Mouse (Mus musculus): Measurements from ENCODE around the gene Ccdc92b.
"Not testable (repeated sequence)": the region's sequence is repeated elsewhere in the genome, so short reads cannot be mapped to it uniquely, and the experiment has no call there.

The Ccdc92b gene

DNA sequence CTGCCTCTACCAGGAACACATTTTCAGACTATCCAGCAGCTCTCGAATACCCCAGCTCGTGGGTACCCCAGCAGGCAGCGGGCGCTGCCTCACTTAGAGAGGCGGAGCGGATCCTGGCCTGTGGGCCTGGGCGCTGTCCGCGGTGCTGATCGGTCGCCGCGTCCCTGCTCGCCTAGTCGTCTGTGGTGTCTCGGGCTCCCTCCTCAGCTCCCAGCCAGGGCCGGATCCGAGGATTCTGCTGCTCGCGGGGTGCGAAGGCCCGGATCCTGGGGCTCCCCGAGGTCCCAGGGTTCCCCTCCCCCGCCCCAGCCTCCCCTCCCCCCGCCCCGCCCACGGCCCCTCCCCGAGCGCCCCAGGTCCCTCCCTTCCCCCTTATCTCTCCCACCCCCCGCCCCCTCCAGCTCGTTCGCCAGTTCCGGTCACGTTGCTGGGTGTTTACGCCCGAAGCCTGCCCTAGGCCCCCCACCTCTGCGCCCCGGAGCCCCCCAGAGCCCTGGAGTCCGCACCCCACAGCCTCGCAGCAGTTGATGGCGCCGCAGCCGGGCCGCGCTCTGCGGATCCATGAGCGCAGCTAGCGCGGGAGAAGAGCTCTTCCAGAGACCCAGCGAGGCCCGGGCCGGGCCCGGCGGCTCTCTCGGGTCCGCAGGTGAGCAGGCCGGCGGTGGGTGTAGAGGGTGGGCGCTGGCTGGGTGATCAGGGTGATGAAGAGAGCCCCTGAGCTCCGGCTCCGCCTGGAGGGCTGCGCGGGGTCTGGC lies at the start of gene Ccdc92b:
Gene Ccdc92b (plus strand): TSS at position 405 of the 755 bp plus-strand sequence.
- peak; percentile 82 for DNase-seq (ENCODE audit: inconsistent ontology term)

DNA sequence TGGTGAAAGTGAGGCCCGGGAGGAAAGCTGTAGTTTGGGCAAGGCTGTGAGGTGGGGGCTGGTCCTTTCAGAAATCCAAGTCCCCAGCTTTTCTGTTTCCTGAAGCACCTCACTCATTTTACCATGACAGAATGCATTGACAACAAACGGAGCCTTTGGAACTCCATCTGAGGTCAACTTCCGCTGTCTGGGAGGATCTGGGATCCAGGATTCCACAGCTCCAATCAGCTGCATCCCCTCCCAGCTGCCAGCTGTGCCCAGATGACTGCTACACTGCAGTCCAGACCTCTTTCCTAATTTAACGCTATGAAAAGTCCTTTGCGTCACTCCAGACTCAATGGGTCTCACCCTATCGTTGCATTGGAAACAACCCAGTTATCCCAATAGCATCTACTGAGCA lies 49.7 kb upstream of the Ccdc92b start:
- DNase-seq (ENCODE audit: inconsistent ontology term), result no peak

DNA sequence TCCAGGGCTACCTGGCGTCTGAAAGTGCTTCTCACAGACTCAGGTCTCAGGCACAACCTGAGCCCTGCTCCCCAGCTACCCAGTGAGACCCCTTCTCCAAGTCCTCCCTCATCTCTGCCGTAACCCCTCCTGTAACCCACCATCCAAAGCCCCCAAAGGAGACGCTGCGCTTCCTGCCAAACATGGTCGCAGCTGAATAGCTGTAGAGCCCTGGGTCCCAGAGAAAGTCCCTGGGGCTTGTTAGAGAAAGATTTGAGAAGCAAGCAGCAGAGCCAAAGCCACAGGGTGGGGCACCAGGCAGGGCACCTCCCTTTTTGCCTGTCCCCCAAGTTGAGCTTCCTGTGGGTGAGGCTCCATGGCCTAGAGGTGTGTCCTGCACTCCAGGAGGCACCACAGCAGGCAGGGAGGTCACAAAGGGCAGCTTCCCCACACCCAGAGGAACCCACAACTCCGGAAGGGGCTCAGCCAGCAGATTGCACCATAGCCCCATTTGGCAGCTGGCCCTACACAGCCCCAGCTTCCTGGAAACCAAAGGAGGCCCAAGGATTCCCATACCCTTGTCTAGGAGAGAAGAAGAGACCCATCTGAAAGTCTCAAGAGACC lies 46.8 kb upstream of the Ccdc92b start:
- DNase-seq (ENCODE audit: inconsistent ontology term), result no peak

DNA sequence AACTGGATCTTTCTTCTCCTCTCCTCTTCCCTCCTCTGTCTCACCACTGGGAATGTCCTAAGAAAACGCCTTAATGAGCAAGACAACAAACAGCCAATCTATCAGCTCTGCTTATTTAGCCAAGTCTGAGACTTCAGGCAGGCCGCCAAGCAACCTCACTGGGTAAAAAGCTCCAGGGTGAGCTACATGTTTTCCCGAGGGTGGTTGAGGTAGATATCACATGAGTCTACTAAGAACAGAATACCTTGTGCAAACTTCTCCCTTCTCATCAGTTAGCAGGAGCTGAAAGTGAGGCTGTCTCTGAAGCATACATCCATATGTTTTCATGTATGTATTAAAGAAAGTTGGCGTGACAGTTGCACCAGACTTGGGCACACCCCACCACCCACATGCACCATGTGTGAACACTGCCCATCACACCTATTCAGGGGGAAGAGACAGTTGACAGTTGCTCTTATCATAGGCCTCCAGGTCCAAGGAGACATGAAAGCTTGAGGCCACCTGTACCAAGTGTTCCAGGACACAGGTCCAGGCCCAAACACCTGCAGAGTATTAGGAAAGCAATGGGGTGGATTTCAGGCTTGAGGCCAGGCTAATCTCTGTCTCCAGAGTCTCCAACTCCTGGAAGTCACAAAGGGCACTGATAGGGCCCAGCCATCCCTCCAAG lies 44.5 kb upstream of the Ccdc92b start:
- peak; percentile 33 for DNase-seq (ENCODE audit: inconsistent ontology term)

DNA sequence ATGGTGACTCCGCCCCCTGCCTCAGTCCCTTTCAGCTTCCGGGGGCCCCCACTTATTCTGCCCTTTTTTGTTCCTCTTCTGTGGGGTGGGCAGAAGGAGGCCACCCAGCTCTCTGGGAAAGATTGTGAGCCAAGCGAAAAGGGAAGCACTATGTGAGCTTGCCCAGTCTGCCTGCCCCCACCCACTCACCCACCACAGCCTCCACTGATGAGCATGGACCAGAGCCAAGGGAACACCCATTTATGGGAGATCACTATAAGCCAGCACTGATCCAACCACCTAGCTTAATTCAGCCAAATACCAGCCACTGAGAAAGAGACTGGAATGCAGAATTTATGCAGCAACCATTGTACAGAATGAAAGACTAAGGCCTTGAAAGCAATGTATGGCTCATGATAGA lies 43.5 kb upstream of the Ccdc92b start:
- DNase-seq (ENCODE audit: inconsistent ontology term), result peak; percentile 47

DNA sequence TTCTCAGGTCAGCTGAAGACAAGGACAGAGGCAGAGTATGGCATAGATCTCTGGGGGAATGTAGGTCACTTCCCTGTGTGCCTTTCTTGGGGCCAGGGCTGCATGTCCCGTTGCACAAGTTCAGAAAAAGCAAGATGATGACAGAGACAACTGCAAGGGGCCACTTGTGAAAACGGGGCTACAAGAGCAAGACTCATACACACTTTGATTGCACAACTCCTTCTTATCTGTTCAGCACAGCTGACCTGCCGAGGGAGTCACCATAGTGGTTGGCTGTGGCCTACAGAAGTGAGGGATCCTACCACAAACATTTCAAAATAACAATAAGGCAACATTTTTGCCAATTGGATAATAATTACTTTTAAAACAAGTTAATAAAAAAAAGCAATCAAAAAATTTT lies 42.3 kb upstream of the Ccdc92b start:
- DNase-seq (ENCODE audit: inconsistent ontology term), result no peak

DNA sequence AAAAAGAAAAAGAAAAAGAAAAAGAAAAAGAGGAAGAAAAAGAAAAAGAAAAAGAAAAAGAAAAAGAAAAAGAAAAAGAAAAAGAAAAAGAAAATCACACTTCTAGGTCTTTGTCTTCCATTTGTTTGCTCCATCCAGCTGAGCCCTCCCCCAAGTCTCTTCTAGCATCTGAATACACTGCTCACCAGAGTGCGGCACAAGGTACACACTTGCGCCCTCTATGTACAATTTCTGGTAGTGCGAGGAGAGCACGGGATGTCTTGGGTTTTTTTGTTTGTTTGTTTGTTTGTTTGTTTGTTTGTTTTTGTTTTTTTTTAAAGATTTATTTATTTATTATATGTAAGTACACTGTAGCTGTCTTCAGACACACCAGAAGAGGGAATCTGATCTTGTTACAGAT lies 38.1 kb upstream of the Ccdc92b start:
- DNase-seq (ENCODE audit: inconsistent ontology term), result not testable (repeated sequence)

DNA sequence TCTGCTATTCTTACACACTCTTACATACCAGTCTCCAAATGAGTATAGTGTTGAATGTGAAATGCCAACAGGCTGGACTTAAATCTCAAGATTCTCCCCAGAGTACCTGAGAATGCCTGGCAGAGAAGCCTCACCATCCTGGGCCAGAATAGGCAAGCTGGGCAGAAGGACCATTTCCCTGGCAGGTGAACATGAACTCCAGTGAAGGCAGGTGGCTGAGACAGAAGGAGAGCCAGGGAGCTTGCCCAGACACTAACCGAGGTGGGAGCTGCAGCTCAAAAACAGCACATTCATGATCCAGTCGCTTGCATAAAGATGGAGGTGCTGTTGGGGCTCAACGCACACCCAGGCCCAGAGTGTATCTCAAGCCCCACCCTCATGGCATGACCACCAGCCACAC lies 36.9 kb upstream of the Ccdc92b start:
- DNase-seq (ENCODE audit: inconsistent ontology term), result no peak

DNA sequence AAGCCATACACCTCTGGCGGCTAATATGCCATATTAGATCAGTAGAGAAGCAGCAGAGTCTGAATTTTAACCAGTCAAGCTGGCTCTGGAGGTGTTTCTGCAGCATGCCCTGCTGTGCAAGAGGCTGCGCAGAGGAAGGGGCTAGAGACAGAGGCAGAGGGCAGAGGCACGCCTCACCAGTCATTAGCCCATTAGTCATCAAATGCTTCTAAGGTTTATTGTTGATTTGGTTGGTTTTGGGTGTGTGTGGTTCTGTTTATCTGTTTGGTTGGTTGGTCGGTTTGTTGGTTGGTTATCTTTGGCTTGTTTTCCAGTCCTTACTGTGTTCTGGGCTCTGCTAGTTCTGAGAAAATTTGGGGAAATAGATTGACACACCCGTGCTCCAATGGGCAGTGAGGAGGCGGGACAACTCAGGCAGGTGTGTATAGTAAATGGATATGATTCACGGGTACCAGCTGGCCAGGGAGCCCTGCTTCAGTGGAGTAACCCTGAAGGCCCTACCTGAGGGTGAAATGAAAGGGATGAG lies 35.5 kb upstream of the Ccdc92b start:
- DNase-seq (ENCODE audit: inconsistent ontology term), result no peak

DNA sequence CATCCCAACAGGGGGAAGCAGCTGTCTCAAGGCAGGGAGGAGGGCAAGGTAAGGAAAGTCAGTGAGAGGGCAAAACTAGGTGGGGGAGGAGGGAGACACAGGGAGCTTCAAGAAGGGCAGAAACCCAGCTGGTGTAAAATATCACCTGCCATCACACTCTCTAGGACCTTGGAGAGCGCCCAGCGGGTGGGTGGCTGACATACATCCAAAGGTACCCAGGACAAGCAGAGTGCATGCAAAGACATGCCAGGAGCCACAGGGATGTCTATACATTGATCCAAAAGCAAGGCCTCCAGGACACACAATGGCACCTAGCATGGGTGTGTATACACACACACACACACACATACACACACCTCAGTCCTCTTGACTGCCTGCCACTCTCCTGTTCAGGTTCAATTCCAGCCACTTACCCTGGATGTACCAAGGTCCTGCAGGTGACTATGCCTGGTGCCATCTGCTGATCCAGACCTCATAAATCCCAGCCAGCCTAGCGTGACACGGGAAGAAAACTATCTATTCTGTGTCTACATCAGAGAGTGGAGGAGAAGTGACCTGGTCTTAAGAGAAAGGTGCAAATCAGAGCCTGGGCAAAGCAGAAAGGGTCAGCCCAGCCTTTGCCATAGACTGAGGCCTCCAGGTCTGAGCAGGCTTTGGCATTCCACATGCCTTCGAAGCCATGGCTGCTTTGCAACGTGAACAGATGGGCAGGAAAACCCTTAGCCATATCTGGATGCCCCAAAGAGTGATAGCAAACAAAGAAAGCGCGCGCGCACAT lies 34.3 kb upstream of the Ccdc92b start:
- DNase-seq (ENCODE audit: inconsistent ontology term), result peak; percentile 41

DNA sequence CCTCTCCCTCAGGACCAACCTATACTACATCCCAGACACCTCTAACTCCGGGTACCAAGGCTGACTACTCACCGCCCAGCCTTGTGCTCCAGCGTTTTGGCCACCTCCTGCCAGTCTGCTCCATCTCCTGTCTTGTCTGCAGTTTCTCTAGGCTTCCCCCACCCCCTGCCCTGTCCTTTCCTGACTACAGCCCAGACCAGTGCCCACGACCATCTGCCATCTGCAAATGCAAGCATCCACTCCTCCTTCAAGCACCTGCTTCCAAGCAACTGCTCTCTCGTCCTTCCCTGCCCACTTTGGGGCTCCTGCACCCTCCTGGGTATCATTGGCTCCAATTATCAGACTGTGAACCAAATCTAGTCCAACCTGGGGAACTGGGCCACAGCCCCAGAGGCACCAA lies 33.0 kb upstream of the Ccdc92b start:
- DNase-seq (ENCODE audit: inconsistent ontology term), result no peak

DNA sequence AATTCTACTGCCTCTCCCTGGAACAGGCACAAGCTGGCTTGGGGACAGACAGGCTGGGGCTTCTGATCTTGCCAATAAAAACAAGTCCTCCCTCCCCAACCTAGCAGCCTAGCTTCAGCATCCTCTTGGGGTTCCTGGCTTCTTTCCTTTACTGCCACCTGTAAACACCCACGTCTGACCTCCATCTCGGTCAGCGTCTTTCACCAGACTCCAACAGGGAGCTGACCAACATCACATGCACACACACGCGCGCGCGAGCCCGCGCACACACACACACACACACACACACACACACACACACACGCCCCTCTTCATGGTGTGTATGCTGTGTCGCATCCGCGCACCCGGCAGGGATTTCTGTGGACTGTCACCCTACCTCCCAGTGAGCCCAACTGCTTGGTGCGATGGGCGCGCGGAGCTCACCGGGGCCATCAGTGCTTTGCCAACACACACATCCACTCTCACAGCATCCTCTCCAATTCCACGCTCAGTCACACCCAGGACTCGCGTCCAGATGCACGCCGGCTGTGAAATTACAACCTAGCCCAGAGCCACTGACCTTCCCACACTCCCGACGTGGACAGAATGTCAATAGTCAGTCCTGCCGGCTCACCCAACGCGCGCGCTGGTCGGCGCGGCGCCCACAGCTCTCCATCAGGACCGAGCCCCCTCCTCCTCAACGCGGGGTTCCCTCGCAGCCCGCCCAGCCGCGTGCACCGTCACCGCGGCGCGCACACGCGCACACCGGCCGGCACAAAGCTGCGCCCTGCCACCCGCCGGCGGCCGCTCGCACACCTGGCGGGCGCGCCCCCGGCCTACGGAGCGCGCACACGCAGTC lies 29.8 kb upstream of the Ccdc92b start:
- no peak for DNase-seq (ENCODE audit: inconsistent ontology term)

DNA sequence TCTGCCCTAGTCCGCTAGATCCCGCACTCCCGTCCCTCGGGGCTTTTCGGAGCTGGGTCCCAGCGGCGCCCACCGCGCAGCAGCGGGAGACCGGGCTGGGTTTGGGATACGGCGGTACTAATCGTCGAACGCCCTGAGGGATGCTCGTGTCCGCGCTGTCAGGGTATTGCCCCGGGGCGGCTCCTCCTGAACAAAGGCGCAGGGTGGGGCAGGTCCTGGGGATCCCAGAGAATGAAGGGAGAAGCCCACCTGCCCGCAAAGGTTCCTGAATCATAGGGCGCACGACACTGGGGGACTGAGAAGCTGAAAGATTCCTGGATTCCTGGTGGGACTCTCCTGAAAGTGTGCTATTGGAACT lies 29.2 kb upstream of the Ccdc92b start:
- DNase-seq (ENCODE audit: inconsistent ontology term), result no peak

DNA sequence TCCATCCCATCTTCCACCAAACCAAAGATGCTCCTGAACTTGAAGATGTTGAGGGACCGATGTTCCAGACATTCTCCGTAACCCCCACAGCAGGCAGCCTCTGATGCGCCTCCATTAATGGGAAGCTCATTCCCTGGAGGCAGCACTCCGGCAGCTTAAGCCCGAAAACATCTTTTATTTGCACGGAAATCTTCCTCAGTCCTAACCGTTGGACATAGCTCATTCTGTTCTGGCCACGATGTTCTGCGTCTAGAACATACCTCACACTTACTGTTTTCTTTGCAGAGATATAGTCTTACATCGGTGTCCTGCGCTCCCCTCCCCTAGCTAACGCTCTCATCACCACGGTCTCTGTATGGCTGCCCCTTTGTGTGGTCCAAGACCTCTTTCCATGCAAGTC lies 28.7 kb upstream of the Ccdc92b start:
- no peak for DNase-seq (ENCODE audit: inconsistent ontology term)

DNA sequence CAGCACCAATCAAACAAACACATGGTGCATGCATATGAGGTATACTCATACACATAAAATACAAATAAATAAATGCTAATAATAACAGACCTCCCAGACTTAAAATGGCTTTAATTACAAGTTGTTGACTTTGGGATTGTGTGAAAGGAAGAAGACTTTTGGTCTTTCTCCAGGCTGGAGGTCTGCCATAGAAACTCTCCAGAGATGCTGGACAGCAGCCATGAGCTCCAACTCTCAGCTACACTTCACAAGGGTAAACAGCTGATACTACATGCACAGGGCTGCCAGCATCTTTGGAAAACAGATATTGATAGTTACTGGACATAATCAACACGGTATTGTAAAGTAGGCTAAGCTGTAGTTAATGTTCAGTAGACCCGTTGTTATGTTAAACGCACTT lies 27.2 kb upstream of the Ccdc92b start:
- DNase-seq (ENCODE audit: inconsistent ontology term), result no peak

DNA sequence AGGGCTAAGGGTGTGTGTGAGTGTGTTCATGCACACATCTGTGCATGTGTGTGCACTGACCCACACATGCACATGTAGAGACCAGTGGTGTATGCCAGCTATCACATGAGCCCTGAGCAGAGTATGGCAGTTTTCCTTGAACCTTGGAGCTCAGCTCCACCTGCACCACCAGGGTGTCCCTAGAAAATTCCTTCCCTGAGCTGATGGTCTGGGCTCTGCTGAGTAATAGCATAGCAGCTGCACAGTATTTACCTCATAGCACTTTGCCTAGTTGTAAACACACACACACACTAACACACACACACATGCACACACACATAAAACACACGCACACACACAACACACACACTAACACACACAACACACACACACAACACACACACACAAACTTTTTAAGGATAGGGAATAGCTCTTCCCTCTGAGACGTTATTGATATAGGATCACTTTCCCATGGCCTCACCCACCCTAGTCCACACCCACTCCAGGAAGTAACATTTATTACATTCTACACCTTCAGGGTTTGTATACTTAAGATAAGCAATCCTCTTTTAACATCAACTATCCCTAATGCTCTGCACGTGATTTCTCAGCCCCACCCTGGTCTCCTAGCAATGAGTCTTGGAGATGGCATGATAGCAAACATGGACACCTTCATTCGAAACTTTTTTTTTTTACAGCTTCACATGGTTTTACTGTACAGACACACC lies 22.0 kb upstream of the Ccdc92b start:
- DNase-seq (ENCODE audit: inconsistent ontology term), result no peak

DNA sequence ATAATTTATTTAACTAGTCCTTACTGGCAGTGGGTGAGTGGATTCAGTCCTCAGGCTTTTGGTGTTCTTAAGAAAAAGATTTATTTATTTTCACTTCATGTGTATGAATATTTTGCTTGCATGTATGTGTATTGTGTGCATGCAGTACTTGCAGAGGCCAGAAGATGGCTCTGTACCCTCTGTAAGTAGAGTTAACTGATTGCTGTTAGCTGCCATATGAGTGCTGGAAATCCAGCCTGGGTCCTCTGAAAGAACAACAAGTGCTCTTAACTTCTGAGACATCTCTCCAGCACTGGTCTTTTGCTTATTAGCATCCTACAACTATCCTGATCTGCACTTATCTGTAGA lies 21.4 kb upstream of the Ccdc92b start:
- no peak for DNase-seq (ENCODE audit: inconsistent ontology term)

DNA sequence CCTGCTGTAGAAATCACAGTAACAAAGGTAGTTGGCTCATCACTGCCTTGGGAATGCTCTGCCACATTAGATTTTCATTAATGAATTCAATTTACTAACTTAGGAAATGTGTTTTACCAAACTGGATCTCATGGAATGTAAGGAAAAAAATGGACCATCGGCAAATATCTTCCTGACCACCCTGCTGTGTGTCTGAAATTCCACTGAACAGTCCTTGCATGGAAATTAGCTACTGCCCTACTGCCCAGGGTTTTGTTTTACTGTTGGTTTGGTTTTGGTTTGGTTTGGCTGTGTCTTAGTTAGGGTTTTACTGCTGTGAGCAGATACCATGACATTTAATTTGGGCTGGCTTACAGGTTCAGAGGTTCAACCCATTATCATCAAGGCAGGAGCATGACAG lies 17.1 kb upstream of the Ccdc92b start:
- DNase-seq (ENCODE audit: inconsistent ontology term), result peak; percentile 81

DNA sequence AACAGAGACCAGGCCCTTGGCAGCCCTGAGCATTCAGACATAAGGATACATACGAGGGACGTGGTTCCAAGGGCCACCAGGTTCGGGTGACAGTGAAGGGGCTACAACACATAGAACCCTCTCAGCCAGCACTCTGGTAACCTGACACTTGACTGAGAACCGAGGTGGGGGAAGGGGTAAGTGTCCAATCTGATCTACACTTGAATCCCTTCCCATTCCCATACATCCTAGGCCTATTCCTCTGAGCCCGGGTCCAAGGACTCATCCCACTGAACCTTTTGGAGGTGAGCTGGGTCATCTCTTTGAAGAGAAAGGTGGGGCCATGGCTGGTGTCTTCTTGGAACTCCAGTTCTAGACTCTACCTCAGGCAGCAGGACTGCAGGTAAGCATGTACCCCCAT lies 9.3 kb upstream of the Ccdc92b start:
- DNase-seq (ENCODE audit: inconsistent ontology term), result no peak

DNA sequence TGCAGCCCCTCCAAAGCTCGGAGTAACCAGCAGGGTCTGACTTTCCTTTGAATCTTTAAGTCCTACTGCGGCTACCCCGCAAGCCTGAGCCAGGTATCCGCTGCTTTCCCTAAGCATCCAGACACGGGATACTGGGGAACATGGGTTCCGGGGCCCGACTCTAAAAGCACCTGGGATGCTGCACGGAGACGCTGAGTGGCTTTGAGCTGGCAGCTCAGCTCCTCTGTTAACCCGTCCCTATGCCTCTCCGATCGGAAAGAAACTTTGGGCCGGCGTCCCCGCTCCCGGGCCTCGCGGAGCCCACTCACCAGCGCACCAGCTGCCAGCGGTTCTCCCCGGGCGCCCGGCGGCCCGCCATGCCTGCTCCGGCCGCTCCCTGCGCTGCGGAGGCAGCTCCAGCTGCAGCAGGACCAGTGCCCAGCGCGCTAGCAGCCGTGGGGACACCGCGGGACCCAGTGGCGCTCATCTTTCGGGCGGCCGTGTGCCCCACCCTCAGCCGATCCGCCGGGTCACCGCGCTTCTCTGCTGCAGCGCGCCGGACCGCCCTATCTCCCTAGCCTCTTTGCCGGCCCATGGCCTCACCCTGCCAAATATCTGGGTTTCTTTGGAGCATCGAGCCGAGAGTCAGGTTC lies 8.7 kb upstream of the Ccdc92b start, which contains the start of gene Rap1gap2:
Gene Rap1gap2 (minus strand): TSS at position 371 of the 632 bp plus-strand sequence.
- DNase-seq (ENCODE audit: inconsistent ontology term), result peak; percentile 43

Data from Muller cell, postnatal 12 days (primary cell).